Mouse (Mus musculus) midbrain, postnatal 0 days (tissue): ENCODE results near the gene Xrn2. TPM values are rescaled to one million over a fixed set of nuclear protein-coding genes. Genes with fewer than 3 reads are reported as not detected.

Experiments used
- ATAC-seq: fragments of 200-750 bp; cut with Nextera tagmentation; 2 replicates; pipeline ENCODE4 v1.8.0; 2017; ENCODE audit warnings: moderate number of reproducible peaks, mild to moderate bottlenecking, moderate TSS enrichment, moderate library complexity; ENCODE audit not compliant: low FRiP score
- DNase-seq: peaks from one replicate; pipeline ENCODE4 v3.0.0-alpha.2; 2015; ENCODE audit warnings: low spot score
- H3K27ac ChIP-seq: fragments of 300-500 bp; sonication (generic); 2 replicates; pipeline ENCODE4 v1.5.1; 2014; ENCODE audit warnings: low read depth, mild to moderate bottlenecking, low read length, mixed read lengths
- H3K27me3 ChIP-seq: fragments of 300-500 bp; sonication (generic); 2 replicates; pipeline ENCODE4 v1.6.1; 2014; ENCODE audit warnings: low read length, control low read depth, mixed read lengths; ENCODE audit not compliant: insufficient read depth
- H3K36me3 ChIP-seq: fragments of 300-500 bp; sonication (generic); 2 replicates; pipeline ENCODE4 v1.6.1; 2014; ENCODE audit warnings: low read length, control low read depth, mixed read lengths; ENCODE audit not compliant: insufficient read depth
- H3K4me1 ChIP-seq: fragments of 300-500 bp; sonication (generic); 2 replicates; pipeline ENCODE4 v1.6.1; 2014; ENCODE audit warnings: mild to moderate bottlenecking, control low read depth, antibody characterized with exemption, low read length, mixed read lengths; ENCODE audit not compliant: insufficient read depth
- H3K4me2 ChIP-seq: fragments of 300-500 bp; sonication (generic); 2 replicates; pipeline ENCODE4 v1.6.1; 2014; ENCODE audit warnings: low read depth, mild to moderate bottlenecking, low read length, mixed read lengths; ENCODE audit not compliant: poor library complexity, severe bottlenecking
- H3K4me3 ChIP-seq: fragments of 300-500 bp; sonication (generic); 2 replicates; pipeline ENCODE4 v1.5.1; 2014; ENCODE audit warnings: low read depth, mild to moderate bottlenecking, low read length, moderate library complexity
- H3K9ac ChIP-seq: fragments of 300-500 bp; sonication (generic); replicated peaks from 2 replicates; pipeline ENCODE4 v1.6.1; 2014; ENCODE audit warnings: mild to moderate bottlenecking, low read length, moderate library complexity, mixed read lengths; ENCODE audit not compliant: poor library complexity, severe bottlenecking
- H3K9me3 ChIP-seq: fragments of 300-500 bp; sonication (generic); 2 replicates; pipeline ENCODE4 v1.6.1; 2016; ENCODE audit warnings: low read length, control low read depth
- CTCF ChIP-seq: IDR thresholded peaks from 2 replicates; pipeline ENCODE4 v1.5.1; 2016; ENCODE audit warnings: antibody characterized with exemption, mild to moderate bottlenecking
- WGBS: fragments of 180-500 bp; shearing (Covaris S2); extraction: QIAGEN DNeasy Blood & Tissue Kit; methylation state at CpG from one replicate; pipeline ENCODE4 v1.1.7; 2014; 5-methylcytosine and 5-hydroxymethylcytosine counted together
- polyA plus RNA-seq: library from polyadenylated mRNA; unstranded; fragments of >200 nt; fragmentation: Nextera tagmentation; extraction: Ambion mirVana; gene quantifications from 2 replicates; pipeline ENCODE4 v1.2.1, GENCODE M21; 2015
- total RNA-seq: library from RNA; depleted of rRNA; stranded (reverse); fragments of >200 nt; gene quantifications from 2 replicates; pipeline ENCODE4 v1.2.3, GENCODE M21; 2014

Xrn2 gene
- total and polyA plus RNA-seq, 2 experiments from 2014 or later: 55.6 to 67.0 TPM

GRCm38 (mm10) chr2:147023560-147023959, 10.8 kb downstream of the Xrn2 start:
- no peak for ATAC-seq
- no peak overlapping the region for H3K4me2 ChIP-seq
- H3K4me3 ChIP-seq: no peak overlapping the region
- no peak overlapping the region for H3K9ac ChIP-seq
- H3K9me3 ChIP-seq: no peaks in the 10 kb centered on the region
- H3K4me1 ChIP-seq: no peaks in the 10 kb centered on the region
- no peak overlapping the region for H3K27ac ChIP-seq
- TF ChIP-seq CTCF: no peak
- DNase-seq: no peak
- peaks cover 3% of the 10 kb centered on the region; the same call in 1 of the 2 replicates for H3K36me3 ChIP-seq
- 92% methylated on average over 4 of the region's 4 CpGs for WGBS
- H3K27me3 ChIP-seq: no peaks in the 10 kb centered on the region

DNA sequence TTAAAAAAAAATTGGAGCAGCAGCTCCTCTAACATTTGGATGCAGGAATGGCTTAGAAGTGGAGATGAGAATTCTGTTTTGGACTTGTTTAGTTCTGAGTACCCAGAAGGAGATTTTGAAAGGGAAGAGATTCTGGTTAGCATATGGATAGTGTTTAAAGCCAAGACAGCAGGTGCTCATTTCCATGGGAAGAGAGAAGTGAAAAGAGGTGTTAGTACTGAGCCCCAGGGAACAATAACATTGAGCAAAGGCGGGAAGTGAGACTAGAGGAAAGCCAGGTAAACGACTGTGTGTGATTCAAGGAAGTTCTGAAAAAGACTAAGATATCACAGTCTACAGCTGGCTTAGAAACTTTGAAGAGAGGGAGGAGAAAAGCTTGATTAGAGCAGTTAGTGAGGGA, 20.3 kb downstream of the Xrn2 start:
- H3K4me1 ChIP-seq: no peaks in the 10 kb centered on the region
- no peak overlapping the region for H3K27ac ChIP-seq
- ATAC-seq (no peak), DNase-seq (no peak)
- H3K4me2 ChIP-seq: no peak overlapping the region
- no peak overlapping the region for H3K9ac ChIP-seq
- WGBS: 69% methylated on average over 2 of the region's 2 CpGs
- no peaks in the 10 kb centered on the region for H3K27me3 ChIP-seq
- no peak overlapping the region for H3K4me3 ChIP-seq
- peaks cover 15% of the 10 kb centered on the region for H3K36me3 ChIP-seq
- no peaks in the 10 kb centered on the region for H3K9me3 ChIP-seq
- TF ChIP-seq CTCF: no peak

- WGBS: 100% methylated on average over 2 of the region's 2 CpGs
- DNase-seq (no peak), ATAC-seq (no peak)
- Histone ChIP-seq H3K9me3 (no peaks in the 10 kb centered on the region), H3K4me1 (no peaks in the 10 kb centered on the region), H3K27me3 (no peaks in the 10 kb centered on the region), H3K9ac (no peak overlapping the region), H3K36me3 (peaks cover 15% of the 10 kb centered on the region), H3K4me3 (no peak overlapping the region), H3K27ac (no peak overlapping the region), H3K4me2 (no peak overlapping the region)
- no peak for TF ChIP-seq CTCF
These were observed 23.1 kb downstream of the Xrn2 start for GRCm38 (mm10) chr2:147035864-147036263.

DNA sequence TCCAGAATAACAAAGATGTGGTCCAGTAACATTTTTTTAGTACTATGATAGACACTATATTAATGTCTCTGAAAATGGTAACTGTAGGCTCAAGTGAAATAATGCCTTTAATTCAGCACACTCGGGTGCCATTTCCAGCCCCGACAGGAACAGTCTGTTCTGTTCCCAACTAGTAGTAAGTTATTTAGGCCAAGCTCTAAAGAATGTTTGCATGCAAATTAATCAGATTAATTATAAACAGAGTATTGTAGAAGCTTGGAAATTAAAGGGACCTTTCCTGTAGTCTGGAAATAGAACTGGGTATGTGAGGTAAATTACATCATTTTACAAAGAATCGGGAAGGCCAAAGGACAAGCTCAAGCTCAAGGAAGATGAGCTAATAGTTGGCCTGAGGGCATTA, 34.3 kb downstream of the Xrn2 start:
- no peak for TF ChIP-seq CTCF
- WGBS: 89% methylated on average over 3 of the region's 3 CpGs
- no peaks in the 10 kb centered on the region for H3K9me3 ChIP-seq
- DNase-seq (no peak), ATAC-seq (no peak)
- no peak overlapping the region for H3K4me2 ChIP-seq
- no peaks in the 10 kb centered on the region for H3K4me1 ChIP-seq
- H3K4me3 ChIP-seq: no peak overlapping the region
- H3K36me3 ChIP-seq: peaks cover 9% of the 10 kb centered on the region; the same call in 1 of the 2 replicates
- no peak overlapping the region for H3K9ac ChIP-seq
- H3K27ac ChIP-seq: no peak overlapping the region
- no peaks in the 10 kb centered on the region for H3K27me3 ChIP-seq

DNA sequence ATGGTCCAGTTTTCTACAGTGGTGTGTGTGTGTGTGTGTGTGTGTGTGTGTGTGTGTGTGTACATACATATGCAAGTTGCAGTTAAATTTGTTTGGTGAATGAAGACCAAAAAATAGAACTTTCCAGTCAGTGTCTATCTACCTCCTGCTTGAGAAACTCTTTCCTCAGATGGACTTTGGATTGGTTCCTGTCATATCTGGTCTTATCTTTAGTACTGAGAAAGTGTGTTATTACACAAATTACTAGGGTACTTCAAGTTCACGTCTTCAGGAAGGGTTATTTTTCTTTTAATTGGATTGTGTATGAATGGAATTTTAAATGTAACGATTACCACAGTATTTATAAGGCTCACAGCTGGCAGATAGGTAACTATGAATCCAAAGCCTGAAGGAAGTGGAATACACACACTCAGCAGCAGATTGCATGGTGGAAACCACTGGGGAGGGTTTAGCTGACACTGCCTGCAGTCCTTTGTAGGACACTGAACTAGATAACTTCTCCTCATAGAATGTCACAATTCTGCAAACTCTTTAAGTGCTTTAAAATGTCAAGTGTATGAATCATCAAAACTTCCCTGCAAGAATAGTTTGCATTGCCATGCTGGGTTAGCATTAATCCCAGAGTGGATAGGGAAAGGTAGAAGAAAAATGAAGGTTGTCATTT, 40.6 kb downstream of the Xrn2 start:
- TF ChIP-seq CTCF: no peak
- no peaks in the 10 kb centered on the region for H3K9me3 ChIP-seq
- no peak for ATAC-seq
- H3K27me3 ChIP-seq: no peaks in the 10 kb centered on the region
- H3K27ac ChIP-seq: no peak overlapping the region
- DNase-seq: no peak
- H3K4me1 ChIP-seq: no peaks in the 10 kb centered on the region
- no peak overlapping the region for H3K9ac ChIP-seq
- H3K36me3 ChIP-seq: peaks cover 10% of the 10 kb centered on the region; the same call in 1 of the 2 replicates
- 88% methylated on average over 2 of the region's 2 CpGs for WGBS
- H3K4me2 ChIP-seq: no peak overlapping the region
- no peak overlapping the region for H3K4me3 ChIP-seq

DNA sequence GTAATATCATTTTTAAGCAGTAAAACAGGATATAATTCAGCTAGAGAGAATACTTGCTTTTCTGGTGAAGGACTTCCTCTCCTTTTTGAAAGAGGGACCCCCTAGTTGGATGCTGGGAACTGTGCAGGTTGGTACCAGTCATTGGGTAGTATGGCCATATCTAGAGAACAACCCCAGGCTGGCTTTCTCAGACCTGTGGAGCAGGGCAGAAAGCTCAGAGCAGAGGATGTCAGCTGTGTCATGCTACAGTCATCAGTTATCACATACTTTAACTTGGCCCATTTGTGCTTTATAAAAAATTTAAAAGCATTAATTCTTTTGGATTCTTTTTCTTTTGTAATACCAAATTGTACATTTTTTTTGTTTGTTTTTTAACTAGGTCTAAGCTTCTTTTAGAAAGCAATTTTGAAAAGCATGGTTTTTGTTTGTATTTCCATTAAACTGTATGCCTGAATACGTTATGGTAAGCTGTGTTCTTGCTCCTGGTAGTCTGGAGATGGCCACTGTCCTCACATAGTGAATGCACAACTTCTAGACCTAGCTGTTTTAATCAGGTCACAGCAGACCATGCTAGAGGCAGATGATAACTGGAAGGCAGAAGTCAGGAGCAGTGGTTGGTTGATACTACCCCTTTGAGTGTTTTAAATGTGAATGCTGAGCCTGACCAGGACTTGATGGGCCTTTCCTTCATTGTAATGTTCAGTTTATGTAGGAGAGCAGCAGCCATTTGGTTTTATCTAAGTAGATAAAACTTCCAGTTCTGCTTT, 54.9 kb downstream of the Xrn2 start:
- 94% methylated on average over 1 of the region's 1 CpGs for WGBS
- H3K4me3 ChIP-seq: no peak overlapping the region
- DNase-seq (no peak), ATAC-seq (no peak)
- no peaks in the 10 kb centered on the region for H3K27me3 ChIP-seq
- no peaks in the 10 kb centered on the region for H3K4me1 ChIP-seq
- H3K36me3 ChIP-seq: peaks cover 5% of the 10 kb centered on the region; the same call in 1 of the 2 replicates
- no peak overlapping the region for H3K4me2 ChIP-seq
- no peak for TF ChIP-seq CTCF
- H3K27ac ChIP-seq: no peak overlapping the region
- H3K9me3 ChIP-seq: no peaks in the 10 kb centered on the region
- H3K9ac ChIP-seq: no peak overlapping the region
